In genomic region chr17:43630427-43630760, GRCm38 (mm10) we compare ENCODE assay signal across 11 mouse cellular contexts. TPM values are rescaled to one million over a fixed set of nuclear protein-coding genes. Genes with fewer than 3 reads are reported as not detected.
DNase-seq lines count a peak whose midpoint lies in the region; ATAC-seq and TF ChIP-seq lines count a peak whose summit lies in the region.
"Had no signal": no experiment of that assay in that cellular context is flagged by ENCODE, and none has a peak within 500 bp of the region (broad histone marks: within the 10 kb centered on the region; RNA-seq: fewer than 3 reads in every experiment).

No protein-coding gene starts in this region.

- TF ChIP-seq CTCF in layer of hippocampus, adult 2 months (conservative IDR thresholded peaks at IDR 0.05): no peak
- TF ChIP-seq CTCF in hindbrain, postnatal 0 days (IDR thresholded peaks at IDR 0.05; ENCODE audit: low read depth): no peak
- TF ChIP-seq CTCF in midbrain, postnatal 0 days (IDR thresholded peaks at IDR 0.05): no peak

- peak overlapping the region; percentile 50; the same call in 1 of the 2 replicates for H3K4me3 ChIP-seq in layer of hippocampus, adult 2 months
- H3K4me3 ChIP-seq in embryonic facial prominence, embryonic 14.5 days (ENCODE audit: low read depth, low read length): peak overlapping the region; percentile 46
- peak overlapping the region; percentile 43 for H3K4me3 ChIP-seq in hindbrain, postnatal 0 days (ENCODE audit: low read length)
- H3K4me3 ChIP-seq in midbrain, postnatal 0 days (ENCODE audit: low read depth, low read length): peak overlapping the region; percentile 41

- H3K27ac ChIP-seq in layer of hippocampus, adult 2 months: no peak overlapping the region
- H3K27ac ChIP-seq in embryonic facial prominence, embryonic 14.5 days (replicated peaks; ENCODE audit: low read depth, low read length): no peak overlapping the region
- H3K27ac ChIP-seq in hindbrain, postnatal 0 days: no peak overlapping the region
- H3K27ac ChIP-seq in midbrain, postnatal 0 days (ENCODE audit: low read depth, low read length): no peak overlapping the region

- 40% methylated on average over 13 of the region's 13 CpGs for WGBS in embryonic facial prominence, embryonic 14.5 days
- 41% methylated on average over 13 of the region's 13 CpGs for WGBS in hindbrain, postnatal 0 days
- 44% methylated on average over 13 of the region's 13 CpGs for WGBS in midbrain, postnatal 0 days

- no peak for ATAC-seq in embryonic facial prominence, embryonic 14.5 days (ENCODE audit: low read depth)
- ATAC-seq in hindbrain, postnatal 0 days: peak; percentile 46; the same call in 1 of the 2 replicates
- ATAC-seq in midbrain, postnatal 0 days (ENCODE audit: low FRiP score): peak; percentile 12; the same call in 1 of the 2 replicates

- no peaks in the 10 kb centered on the region for H3K36me3 ChIP-seq in embryonic facial prominence, embryonic 14.5 days (ENCODE audit: control insufficient read depth, insufficient read depth, low read length)
- H3K36me3 ChIP-seq in hindbrain, postnatal 0 days (ENCODE audit: insufficient read depth, low read length): no peaks in the 10 kb centered on the region
- no peaks in the 10 kb centered on the region for H3K36me3 ChIP-seq in midbrain, postnatal 0 days (ENCODE audit: insufficient read depth, low read length)

- peak overlapping the region; percentile 79 for H3K4me2 ChIP-seq in embryonic facial prominence, embryonic 14.5 days (ENCODE audit: low read depth, low read length)
- peak overlapping the region; percentile 61 for H3K4me2 ChIP-seq in hindbrain, postnatal 0 days (ENCODE audit: low read depth, low read length)
- peak overlapping the region; percentile 69 for H3K4me2 ChIP-seq in midbrain, postnatal 0 days (ENCODE audit: low read depth, low read length, poor library complexity, severe bottlenecking)

- no peak for DNase-seq in layer of hippocampus, adult 2 months (ENCODE audit: low spot score in 2 of 2)
- no peak for DNase-seq in layer of hippocampus, postnatal 14 days (ENCODE audit: low spot score in 2 of 2)
- DNase-seq in embryonic facial prominence, embryonic 14.5 days (ENCODE audit: low spot score): no peak
- peak; percentile 15 for DNase-seq in hindbrain, postnatal 0 days (ENCODE audit: low spot score)
- no peak for DNase-seq in midbrain, postnatal 0 days (ENCODE audit: low spot score)
- no peak for DNase-seq in layer of hippocampus, adult 8-10 months (ENCODE audit: low spot score in 2 of 2)
- DNase-seq in thymus, postnatal 0 days (ENCODE audit: low spot score): no peak
- no peak for DNase-seq in gastrocnemius, postnatal 10 days

- peaks cover 17% of the 10 kb centered on the region; the same call in 1 of the 2 replicates for H3K9me3 ChIP-seq in embryonic facial prominence, embryonic 14.5 days (ENCODE audit: control insufficient read depth, low read length)
- H3K9me3 ChIP-seq in hindbrain, postnatal 0 days (ENCODE audit: low read length): no peaks in the 10 kb centered on the region
- H3K9me3 ChIP-seq in midbrain, postnatal 0 days (ENCODE audit: low read length): no peaks in the 10 kb centered on the region; the same call in 1 of the 2 replicates

- peaks cover 38% of the 10 kb centered on the region for H3K27me3 ChIP-seq in embryonic facial prominence, embryonic 14.5 days (replicated peaks; ENCODE audit: control insufficient read depth, insufficient read depth, low read length)
- H3K27me3 ChIP-seq in hindbrain, postnatal 0 days (ENCODE audit: insufficient read depth, low read length): peaks cover 15% of the 10 kb centered on the region
- peaks cover 17% of the 10 kb centered on the region for H3K27me3 ChIP-seq in midbrain, postnatal 0 days (ENCODE audit: insufficient read depth, low read length)

- H3K9ac ChIP-seq in embryonic facial prominence, embryonic 14.5 days (ENCODE audit: low read depth, low read length): peak overlapping the region; percentile 52
- peak overlapping the region; percentile 52; the same call in 1 of the 2 replicates for H3K9ac ChIP-seq in hindbrain, postnatal 0 days (replicated peaks; ENCODE audit: low read length)
- H3K9ac ChIP-seq in midbrain, postnatal 0 days (replicated peaks; ENCODE audit: low read length, poor library complexity, severe bottlenecking): peak overlapping the region; percentile 59; the same call in 1 of the 2 replicates

- H3K4me1 ChIP-seq in embryonic facial prominence, embryonic 14.5 days (ENCODE audit: control insufficient read depth, insufficient read depth, low read length): peaks cover 6% of the 10 kb centered on the region; the same call in 1 of the 2 replicates
- peaks cover 12% of the 10 kb centered on the region for H3K4me1 ChIP-seq in hindbrain, postnatal 0 days (ENCODE audit: insufficient read depth, low read length)
- 0 out of 2 replicates have a peak, but pooled peaks cover 6% of the 10 kb centered on the region for H3K4me1 ChIP-seq in midbrain, postnatal 0 days (ENCODE audit: insufficient read depth, low read length)

RNA-seq across cellular contexts. Expression of gene Tdrd6, which starts 0.3 kb away (rescaled TPM):
- total RNA-seq in layer of hippocampus, adult 2 months (2021): 1 to 10 TPM in 1 of 2 experiments, under 1 TPM in 1; 0.36 to 1.0 TPM
- under 1 TPM; 0.38 to 0.55 TPM for total RNA-seq in layer of hippocampus, postnatal 14 days (2021)
- polyA plus RNA-seq in embryonic facial prominence, embryonic 14.5 days (2014; fragmentation: Nextera tagmentation; extraction: Ambion mirVana): 0.04 TPM in 1 of 2 replicates, not detected in the other
- total RNA-seq in hindbrain, postnatal 0 days (2014; rRNA removed): 1.6 and 3.5 TPM in 2 replicates
- 0.43 and 0.79 TPM in 2 replicates for polyA plus RNA-seq in hindbrain, postnatal 0 days (2015; fragmentation: Nextera tagmentation; extraction: Ambion mirVana)
- total RNA-seq in midbrain, postnatal 0 days (2014; rRNA removed): 1.4 and 1.6 TPM in 2 replicates
- polyA plus RNA-seq in midbrain, postnatal 0 days (2015; fragmentation: Nextera tagmentation; extraction: Ambion mirVana): 0.75 and 0.86 TPM in 2 replicates
- total RNA-seq in layer of hippocampus, adult 8-10 months (2022): under 1 TPM; 0.29 to 0.92 (median 0.41) TPM
- not detected in 2 replicates for polyA plus RNA-seq in thymus, postnatal 0 days (2015; fragmentation: Nextera tagmentation; extraction: Ambion mirVana)
- under 1 TPM; 0.07 to 0.09 TPM for total RNA-seq in gastrocnemius, postnatal 10 days (2021)
- total RNA-seq: gastrocnemius, postnatal 25 days; liver, adult 2 months; MEL had no signal
- polyA plus RNA-seq: liver, adult 2 months had no signal

RNA-seq across cellular contexts. Expression of gene Slc25a27, which starts 36.6 kb away (rescaled TPM):
- total RNA-seq in layer of hippocampus, adult 2 months (2021): 10 to 100 TPM; 38.0 to 42.9 TPM
- total RNA-seq in layer of hippocampus, postnatal 14 days (2021): 10 to 100 TPM; 30.3 to 34.8 TPM
- polyA plus RNA-seq in embryonic facial prominence, embryonic 14.5 days (2014; fragmentation: Nextera tagmentation; extraction: Ambion mirVana): 14.8 and 18.1 TPM in 2 replicates
- 41.8 and 45.1 TPM in 2 replicates for total RNA-seq in hindbrain, postnatal 0 days (2014; rRNA removed)
- polyA plus RNA-seq in hindbrain, postnatal 0 days (2015; fragmentation: Nextera tagmentation; extraction: Ambion mirVana): 70.6 and 71.4 TPM in 2 replicates
- total RNA-seq in midbrain, postnatal 0 days (2014; rRNA removed): 44.2 and 60.2 TPM in 2 replicates
- polyA plus RNA-seq in midbrain, postnatal 0 days (2015; fragmentation: Nextera tagmentation; extraction: Ambion mirVana): 63.0 and 74.4 TPM in 2 replicates
- total RNA-seq in layer of hippocampus, adult 8-10 months (2022): 10 to 100 TPM; 33.2 to 50.6 (median 39.7) TPM
- 4.8 and 7.6 TPM in 2 replicates for polyA plus RNA-seq in thymus, postnatal 0 days (2015; fragmentation: Nextera tagmentation; extraction: Ambion mirVana)
- 1 to 10 TPM; 3.0 to 4.4 TPM for total RNA-seq in gastrocnemius, postnatal 10 days (2021)
- total RNA-seq: MEL had no signal

RNA-seq across cellular contexts. Expression of gene Cyp39a1, which starts 36.8 kb away (rescaled TPM):
- 1 to 10 TPM in 1 of 2 experiments, under 1 TPM in 1; 0.79 to 1.1 TPM for total RNA-seq in layer of hippocampus, adult 2 months (2021)
- 1 to 10 TPM in 1 of 2 experiments, under 1 TPM in 1; 0.99 to 1.6 TPM for total RNA-seq in layer of hippocampus, postnatal 14 days (2021)
- polyA plus RNA-seq in embryonic facial prominence, embryonic 14.5 days (2014; fragmentation: Nextera tagmentation; extraction: Ambion mirVana): 19.6 and 23.3 TPM in 2 replicates
- total RNA-seq in hindbrain, postnatal 0 days (2014; rRNA removed): 1.2 and 1.9 TPM in 2 replicates
- 13.3 and 16.0 TPM in 2 replicates for polyA plus RNA-seq in hindbrain, postnatal 0 days (2015; fragmentation: Nextera tagmentation; extraction: Ambion mirVana)
- 1.3 and 1.5 TPM in 2 replicates for total RNA-seq in midbrain, postnatal 0 days (2014; rRNA removed)
- 5.6 and 6.1 TPM in 2 replicates for polyA plus RNA-seq in midbrain, postnatal 0 days (2015; fragmentation: Nextera tagmentation; extraction: Ambion mirVana)
- total RNA-seq in layer of hippocampus, adult 8-10 months (2022): 1 to 10 TPM in 2 of 4 experiments, under 1 TPM in 2; 0.61 to 1.5 (median 1.1) TPM
- 3.0 and 4.7 TPM in 2 replicates for polyA plus RNA-seq in thymus, postnatal 0 days (2015; fragmentation: Nextera tagmentation; extraction: Ambion mirVana)
- 1 to 10 TPM; 3.8 to 5.9 TPM for total RNA-seq in gastrocnemius, postnatal 10 days (2021)
- total RNA-seq: MEL had no signal
